Mouse (Mus musculus) thymus, postnatal 4 days (tissue): Measurements from ENCODE around the gene Nit1.
"Not testable (repeated sequence)": the region's sequence is repeated elsewhere in the genome, so short reads cannot be mapped to it uniquely, and the experiment has no call there.

ENCODE experiments used
- DNase-seq: peaks from one replicate; pipeline ENCODE4 v3.0.0; 2021

Nit1 gene

GRCm38 (mm10) chr1:171349210-171349609, 3.8 kb upstream of the Nit1 start:
- DNase-seq: no peak

- no peak for DNase-seq
These were observed 3.2 kb upstream of the Nit1 start for GRCm38 (mm10) chr1:171348665-171349064.

GRCm38 (mm10) chr1:171346095-171346450, 627 bp upstream of the Nit1 start:
- DNase-seq: no peak

- no peak for DNase-seq
These were observed 731 bp downstream of the Nit1 start for GRCm38 (mm10) chr1:171344715-171345114.

- DNase-seq: peak; percentile 28
These were observed 1.3 kb downstream of the Nit1 start for GRCm38 (mm10) chr1:171343922-171344677.

GRCm38 (mm10) chr1:171342262-171343207, 2.9 kb downstream of the Nit1 start:
- no peak for DNase-seq

GRCm38 (mm10) chr1:171330216-171330560, 15.3 kb downstream of the Nit1 start:
- no peak for DNase-seq

GRCm38 (mm10) chr1:171329433-171330215, 15.8 kb downstream of the Nit1 start:
- DNase-seq: peak; percentile 89

- peak; percentile 90 for DNase-seq
These were observed 16.5 kb downstream of the Nit1 start, which contains the start of gene Dedd for GRCm38 (mm10) chr1:171328839-171329432. Dedd (plus strand) TSS chr1:171329145.

- DNase-seq: peak; percentile 17
These were observed 17.2 kb downstream of the Nit1 start for GRCm38 (mm10) chr1:171328244-171328643.

GRCm38 (mm10) chr1:171326588-171326987, 18.9 kb downstream of the Nit1 start:
- not testable (repeated sequence) for DNase-seq

GRCm38 (mm10) chr1:171325571-171325970, 19.9 kb downstream of the Nit1 start:
- no peak for DNase-seq

GRCm38 (mm10) chr1:171322012-171322411, 23.4 kb downstream of the Nit1 start:
- DNase-seq: no peak

- peak; percentile 54 for DNase-seq
These were observed 24.0 kb downstream of the Nit1 start for GRCm38 (mm10) chr1:171321415-171321814.

GRCm38 (mm10) chr1:171320151-171320550, 25.3 kb downstream of the Nit1 start:
- DNase-seq: no peak

GRCm38 (mm10) chr1:171319748-171320147, 25.7 kb downstream of the Nit1 start:
- no peak for DNase-seq

GRCm38 (mm10) chr1:171309321-171309720, 36.1 kb downstream of the Nit1 start:
- no peak for DNase-seq

GRCm38 (mm10) chr1:171306157-171306556, 39.3 kb downstream of the Nit1 start:
- DNase-seq: not testable (repeated sequence)

GRCm38 (mm10) chr1:171298226-171298625, 47.2 kb downstream of the Nit1 start:
- no peak for DNase-seq

- no peak for DNase-seq
These were observed 50.4 kb downstream of the Nit1 start for GRCm38 (mm10) chr1:171295063-171295402.

GRCm38 (mm10) chr1:171294298-171295062, 51.0 kb downstream of the Nit1 start, which contains the start of gene Ufc1:
Ufc1 (minus strand) TSS chr1:171295024.
- peak; percentile 84 for DNase-seq

GRCm38 (mm10) chr1:171293906-171294297, 51.5 kb downstream of the Nit1 start:
- DNase-seq: no peak
